Mouse (Mus musculus) CH12.LX (cell line): ENCODE measurements around the gene Xpnpep2. TPM values are rescaled to one million over a fixed set of nuclear protein-coding genes. Genes with fewer than 3 reads are reported as not detected.

ENCODE experiments used
- DNase-seq: peaks from one replicate; pipeline ENCODE4 v3.0.0-alpha.2; 2013; ENCODE audit errors: extremely low read depth
- H3K27ac ChIP-seq: 2 replicates; pipeline ENCODE4 v1.5.1; 2012; ENCODE audit warnings: low read depth, mild to moderate bottlenecking, control low read depth, moderate library complexity; ENCODE audit not compliant: insufficient read depth
- H3K27me3 ChIP-seq: replicated peaks from 2 replicates; pipeline ENCODE3; 2012; ENCODE audit warnings: inconsistent platforms
- H3K36me3 ChIP-seq, 2 experiments: replicated peaks in 1 of 2; 2 replicates each; pipeline versions ENCODE3 to v1.6.1; 2012; ENCODE audit warnings: inconsistent platforms in 1 of 2, low read length in 1 of 2, mild to moderate bottlenecking in 1 of 2, mixed read lengths in 1 of 2, moderate library complexity in 1 of 2; ENCODE audit not compliant: control insufficient read depth in 1 of 2, insufficient read depth in 1 of 2
- H3K4me1 ChIP-seq, 2 experiments: 2 replicates each; pipeline ENCODE4 v1.6.1; 2012; ENCODE audit warnings: inconsistent platforms in 1 of 2, moderate library complexity in 1 of 2; ENCODE audit not compliant: insufficient read depth in 2 of 2, control insufficient read depth in 1 of 2
- H3K4me2 ChIP-seq: 2 replicates; pipeline ENCODE4 v1.6.1; 2012; ENCODE audit warnings: low read depth, mild to moderate bottlenecking, control low read depth; ENCODE audit not compliant: poor library complexity, insufficient read depth, severe bottlenecking
- H3K4me3 ChIP-seq, 3 experiments: fragments of 150-350 bp in 1 of 3; sonication (generic) in 1 of 3; replicated peaks in 1 of 3; 2 replicates each; pipeline versions ENCODE3 to v1.5.1; 2011 to 2012; ENCODE audit warnings: low read depth in 2 of 3, low read length in 2 of 3, mild to moderate bottlenecking in 2 of 3, moderate library complexity in 2 of 3, control low read depth in 1 of 3, improper control_type of control experiment in 1 of 3, inconsistent platforms in 1 of 3, mixed read lengths in 1 of 3; ENCODE audit not compliant: poor library complexity in 1 of 3
- H3K79me2 ChIP-seq: replicated peaks from 2 replicates; pipeline ENCODE4 v1.6.1; 2012; ENCODE audit warnings: mild to moderate bottlenecking, moderate library complexity; ENCODE audit not compliant: control insufficient read depth, poor library complexity, insufficient read depth, severe bottlenecking; ENCODE audit errors: extremely low read depth
- H3K9ac ChIP-seq: 2 replicates; pipeline ENCODE4 v1.6.1; 2012; ENCODE audit warnings: low read depth, mild to moderate bottlenecking, control low read depth, moderate library complexity; ENCODE audit not compliant: insufficient read depth
- H3K9me3 ChIP-seq: replicated peaks from 2 replicates; pipeline ENCODE3; 2012; ENCODE audit warnings: low read length, inconsistent platforms, mixed read lengths
- PAX5 ChIP-seq: IDR thresholded peaks from 2 replicates; pipeline ENCODE4 v1.6.1; 2012; ENCODE audit warnings: low read length, inconsistent platforms, mixed read lengths
- POLR2AphosphoS2 ChIP-seq: IDR thresholded peaks from 2 replicates; pipeline ENCODE4 v1.6.1; 2011; ENCODE audit warnings: low read depth, low read length, improper control_type of control experiment
- dilution Hi-C: fragments of 300-500 bp; cut with MboI; formaldehyde crosslinking; loops from 2 replicates; pipeline ENCODE4 v1.14.3; 2020; ENCODE audit warnings: low sequenced_read_pairs; ENCODE audit not compliant: extremely low pct_unique_long_range_greater_than_20kb, extremely low pct_ligation_motif_present
- in situ Hi-C: fragments of 300-500 bp; cut with MboI; formaldehyde crosslinking; loops from 3 replicates; pipeline ENCODE4 v1.14.3; 2019; ENCODE audit warnings: low sequenced_read_pairs, low pct_ligation_motif_present, low pct_unique_long_range_greater_than_20kb, mixed read lengths
- polyA plus RNA-seq: library from polyadenylated mRNA; unstranded; fragments of >175 nt; gene quantifications from 2 replicates; pipeline ENCODE4 v1.2.1, GENCODE M21; 2012; ENCODE audit warnings: low read depth; ENCODE audit not compliant: insufficient read length
- total RNA-seq, 2 experiments: library from RNA; depleted of rRNA; stranded (reverse); fragments of 300-350 nt in 1 of 2; fragments of >200 nt in 1 of 2; gene quantifications; 2 replicates each; pipeline ENCODE4 v1.2.3; 2012 to 2014

Xpnpep2 gene
- total and polyA plus RNA-seq, 3 experiments, result 0.05 to 0.14 (median 0.08) TPM

DNA sequence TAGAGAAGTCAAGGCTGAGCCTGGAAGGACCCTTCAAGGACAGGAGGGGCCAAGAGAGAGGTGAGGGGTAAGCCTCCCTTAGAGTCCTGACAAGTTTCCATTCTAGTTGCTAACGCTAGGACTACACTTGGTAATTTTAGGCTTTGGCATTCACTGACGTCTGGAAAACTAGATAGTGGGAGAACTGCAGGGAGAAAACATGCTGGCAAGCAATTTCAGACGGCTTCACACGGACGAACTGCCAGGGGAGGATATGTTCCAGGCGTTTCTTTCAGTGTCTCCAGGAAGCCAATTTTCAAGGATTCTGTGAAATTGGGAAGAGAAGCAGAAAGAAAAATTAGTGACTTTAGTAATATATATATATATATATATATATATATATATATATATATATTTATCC is 73.3 kb downstream of the Xpnpep2 start (continued):
- TF ChIP-seq POLR2AphosphoS2, result no peak

DNA sequence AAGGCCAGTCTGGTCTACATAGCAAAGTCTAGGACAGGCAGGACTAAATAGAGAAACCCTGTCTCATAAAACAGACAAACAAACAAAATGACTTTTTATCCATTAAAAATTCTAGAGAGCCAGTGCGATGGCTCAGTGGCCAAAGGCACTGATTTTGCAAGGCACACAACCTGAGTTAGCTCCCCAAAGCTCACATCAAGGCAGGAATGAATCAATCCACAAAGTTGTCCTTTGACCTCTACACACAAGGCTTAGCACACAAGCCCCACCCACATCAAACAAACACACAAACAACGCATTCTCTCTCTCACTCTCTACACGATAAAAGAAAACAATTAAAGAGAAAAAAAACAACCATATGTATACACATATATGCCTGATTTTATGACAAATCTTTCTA is 76.2 kb downstream of the Xpnpep2 start:
- no peak overlapping the region for H3K4me3 ChIP-seq
- no peaks in the 10 kb centered on the region for H3K9me3 ChIP-seq
- peaks cover 13 to 38% of the 10 kb centered on the region in 2 experiments for H3K36me3 ChIP-seq
- no peak overlapping the region for H3K27ac ChIP-seq
- H3K27me3 ChIP-seq, result no peaks in the 10 kb centered on the region
- no peak for DNase-seq
- dilution Hi-C loops, result no loop called here
- no peaks in the 10 kb centered on the region for H3K79me2 ChIP-seq
- in situ Hi-C loops, result no loop called here
- no peak overlapping the region for H3K4me2 ChIP-seq
- no peaks in the 10 kb centered on the region for H3K4me1 ChIP-seq
- H3K9ac ChIP-seq, result no peak overlapping the region
- no peak for TF ChIP-seq PAX5

Other genes starting within 250 kb of the Xpnpep2 start
- gene Smarca1, start 215.8 kb upstream of the Xpnpep2 start, total RNA-seq (2012; rRNA removed), result 0.13 and 0.42 TPM in 2 replicates
- 0.28 and 0.36 TPM in 2 replicates for gene Smarca1, start 215.8 kb upstream of the Xpnpep2 start, total RNA-seq (2014; rRNA removed)
- 0.44 and 0.46 TPM in 2 replicates for gene Smarca1, start 215.8 kb upstream of the Xpnpep2 start, polyA plus RNA-seq
- 2.4 and 2.6 TPM in 2 replicates for gene Ocrl, start 196.3 kb upstream of the Xpnpep2 start, total RNA-seq (2012; rRNA removed)
- gene Ocrl, start 196.3 kb upstream of the Xpnpep2 start, total RNA-seq (2014; rRNA removed), result 3.8 and 4.7 TPM in 2 replicates
- gene Ocrl, start 196.3 kb upstream of the Xpnpep2 start, polyA plus RNA-seq, result 6.2 and 7.1 TPM in 2 replicates
- gene Apln, start 73.9 kb upstream of the Xpnpep2 start, total RNA-seq (2012; rRNA removed), result 0.08 TPM in 2 replicates
- 0.14 and 0.15 TPM in 2 replicates for gene Apln, start 73.9 kb upstream of the Xpnpep2 start, total RNA-seq (2014; rRNA removed)
- gene Apln, start 73.9 kb upstream of the Xpnpep2 start, polyA plus RNA-seq, result 0.10 TPM in 1 of 2 replicates, not detected in the other
- 88.9 and 96.3 TPM in 2 replicates for gene Sash3, start 37.7 kb downstream of the Xpnpep2 start, total RNA-seq (2012; rRNA removed)
- 138 and 148 TPM in 2 replicates for gene Sash3, start 37.7 kb downstream of the Xpnpep2 start, total RNA-seq (2014; rRNA removed)
- 87.6 and 90.9 TPM in 2 replicates for gene Sash3, start 37.7 kb downstream of the Xpnpep2 start, polyA plus RNA-seq
- 3.8 and 4.5 TPM in 2 replicates for gene Zdhhc9, start 100.2 kb downstream of the Xpnpep2 start, total RNA-seq (2012; rRNA removed)
- gene Zdhhc9, start 100.2 kb downstream of the Xpnpep2 start, total RNA-seq (2014; rRNA removed), result 3.5 and 4.3 TPM in 2 replicates
- gene Zdhhc9, start 100.2 kb downstream of the Xpnpep2 start, polyA plus RNA-seq, result 12.3 and 13.9 TPM in 2 replicates
- 29.3 and 36.2 TPM in 2 replicates for gene Utp14a, start 148.1 kb downstream of the Xpnpep2 start, total RNA-seq (2012; rRNA removed)
- 44.2 and 52.9 TPM in 2 replicates for gene Utp14a, start 148.1 kb downstream of the Xpnpep2 start, total RNA-seq (2014; rRNA removed)
- 48.7 and 53.8 TPM in 2 replicates for gene Utp14a, start 148.1 kb downstream of the Xpnpep2 start, polyA plus RNA-seq
- 1.3 and 1.9 TPM in 2 replicates for gene Bcorl1, start 232.6 kb downstream of the Xpnpep2 start, total RNA-seq (2012; rRNA removed)
- 0.18 and 0.30 TPM in 2 replicates for gene Bcorl1, start 232.6 kb downstream of the Xpnpep2 start, total RNA-seq (2014; rRNA removed)
- 2.2 and 3.1 TPM in 2 replicates for gene Bcorl1, start 232.6 kb downstream of the Xpnpep2 start, polyA plus RNA-seq